Mouse (Mus musculus) lung, adult 2 months (tissue): Measurements from ENCODE around the gene Pik3ca.

Experiments
- CTCF ChIP-seq: fragments of 200-500 bp; IDR thresholded peaks from 2 replicates; pipeline ENCODE4 v1.5.1; 2011; ENCODE audit warnings: mild to moderate bottlenecking, low read length, control low read depth; ENCODE audit not compliant: insufficient read depth
- POLR2A ChIP-seq: fragments of 200-500 bp; IDR thresholded peaks from 2 replicates; pipeline ENCODE4 v1.6.1; 2011; ENCODE audit warnings: low read depth, mild to moderate bottlenecking, control low read depth, low read length, borderline replicate concordance; ENCODE audit errors: extremely low read depth

DNA sequence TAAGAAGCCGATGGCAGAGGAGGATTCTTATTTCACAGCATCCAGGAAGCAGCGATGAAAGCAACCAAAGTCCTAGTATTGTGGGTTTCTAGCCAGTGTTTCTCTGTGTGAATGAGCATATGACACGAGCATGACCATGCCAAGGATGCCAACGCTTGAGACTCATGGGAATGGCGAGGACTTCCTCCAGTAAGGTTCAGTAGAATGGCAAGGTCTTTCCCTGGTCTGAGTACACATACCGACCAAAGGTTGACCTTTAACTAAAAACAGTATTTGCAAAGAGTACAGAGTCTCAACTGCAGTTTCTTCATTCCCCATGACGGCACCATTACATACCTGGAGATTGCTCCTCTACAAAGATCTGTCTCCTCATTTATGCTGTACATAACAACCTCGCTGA is 3.5 kb upstream of the Pik3ca start:
- no peak for TF ChIP-seq CTCF
- no peak for TF ChIP-seq POLR2A
